Mouse (Mus musculus): ENCODE results near the gene Dap.

Dap gene

GRCm38 (mm10) chr15:31224135-31224761, at the start of gene Dap:
TSS of gene Dap (plus strand) at chr15:31224314.
- peak; percentile 92 to 93 for DNase-seq

GRCm38 (mm10) chr15:31176566-31176965, 47.5 kb upstream of the Dap start:
- no peak for DNase-seq

GRCm38 (mm10) chr15:31184651-31185443, 39.3 kb upstream of the Dap start:
- no peak for DNase-seq

DNA sequence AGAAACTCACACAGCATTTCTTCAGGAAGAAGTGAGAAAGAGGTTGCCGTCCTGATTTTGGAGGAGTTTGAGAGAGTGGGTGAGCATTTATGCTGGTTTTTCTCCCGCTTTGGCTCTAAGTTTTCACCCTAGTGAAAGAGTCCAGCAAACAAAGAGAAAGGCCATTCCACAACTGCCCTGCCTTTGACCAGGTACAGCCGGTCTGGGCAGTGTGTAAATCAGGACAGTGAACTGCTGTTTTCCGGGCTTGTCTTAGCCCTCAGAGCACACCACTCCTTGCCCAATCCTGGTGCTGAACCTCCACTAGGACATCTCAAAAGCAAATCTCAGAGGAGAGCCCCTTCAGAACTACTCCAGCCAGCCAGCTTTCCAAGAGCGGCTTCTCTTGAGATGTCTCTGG, 38.6 kb upstream of the Dap start:
- no peak for DNase-seq

GRCm38 (mm10) chr15:31186371-31186901, 37.7 kb upstream of the Dap start:
- DNase-seq = no peak

DNA sequence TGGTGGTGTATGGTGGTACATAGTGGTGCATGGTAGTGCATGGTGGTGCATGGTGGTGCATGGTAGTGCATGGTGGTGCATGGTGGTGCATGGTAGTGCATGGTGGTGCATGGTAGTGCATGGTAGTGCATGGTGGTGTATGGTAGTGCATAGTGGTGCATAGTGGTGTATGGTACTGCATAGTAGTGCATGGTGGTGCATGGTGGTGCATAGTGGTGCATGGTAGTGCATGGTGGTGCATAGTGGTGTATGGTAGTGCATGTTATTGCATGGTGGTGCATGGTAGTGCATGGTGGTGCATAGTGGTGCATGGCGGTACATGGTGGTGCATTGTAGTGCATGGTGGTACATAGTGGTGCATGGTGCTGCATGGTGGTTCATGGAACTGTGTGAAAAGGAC, 31.6 kb upstream of the Dap start:
- DNase-seq = no peak

DNA sequence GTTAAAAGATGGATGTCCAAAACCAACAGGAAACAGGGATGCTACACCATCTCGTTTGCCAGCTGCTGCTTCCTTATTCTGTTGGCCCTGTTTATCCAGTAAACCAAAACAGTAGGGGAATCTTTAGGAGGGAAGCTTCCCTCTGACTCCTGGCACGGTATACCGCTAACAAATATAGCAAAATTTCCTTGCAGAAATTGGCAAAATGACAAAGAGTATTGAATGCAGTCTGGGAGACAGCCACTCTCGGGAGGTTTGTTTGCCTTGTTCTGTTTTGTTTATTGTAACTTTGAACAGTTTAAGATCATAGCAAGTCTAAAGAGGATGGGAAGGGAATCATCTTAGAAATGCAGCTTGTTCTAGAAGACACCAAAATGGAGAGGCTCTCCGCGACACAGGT, 28.3 kb upstream of the Dap start:
- DNase-seq = no peak

- no peak for DNase-seq
Measured at GRCm38 (mm10) chr15:31207346-31208093, 16.6 kb upstream of the Dap start.

DNA sequence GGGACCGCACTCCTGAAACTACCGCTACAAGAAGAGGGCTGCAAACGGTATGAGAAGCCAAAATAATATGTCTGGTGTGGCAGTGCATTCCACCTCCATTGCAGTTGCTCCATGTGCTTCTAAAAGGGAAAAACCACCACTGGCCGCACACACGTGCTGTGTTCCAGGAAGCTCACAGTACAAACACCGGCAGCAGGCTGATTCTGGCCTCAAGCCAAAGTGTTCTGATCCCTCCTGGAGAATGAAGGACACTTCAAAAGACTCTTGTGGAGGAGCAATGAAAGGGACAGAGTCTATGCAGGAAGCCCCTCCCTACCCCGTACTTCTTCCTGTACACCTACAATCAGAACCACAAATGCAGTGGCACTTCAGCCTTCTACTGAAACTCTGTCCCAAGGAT, 12.2 kb upstream of the Dap start:
- DNase-seq = no peak

GRCm38 (mm10) chr15:31213619-31214270, 10.4 kb upstream of the Dap start:
- DNase-seq = no peak

GRCm38 (mm10) chr15:31222216-31222615, 1.9 kb upstream of the Dap start:
- DNase-seq = no peak

DNA sequence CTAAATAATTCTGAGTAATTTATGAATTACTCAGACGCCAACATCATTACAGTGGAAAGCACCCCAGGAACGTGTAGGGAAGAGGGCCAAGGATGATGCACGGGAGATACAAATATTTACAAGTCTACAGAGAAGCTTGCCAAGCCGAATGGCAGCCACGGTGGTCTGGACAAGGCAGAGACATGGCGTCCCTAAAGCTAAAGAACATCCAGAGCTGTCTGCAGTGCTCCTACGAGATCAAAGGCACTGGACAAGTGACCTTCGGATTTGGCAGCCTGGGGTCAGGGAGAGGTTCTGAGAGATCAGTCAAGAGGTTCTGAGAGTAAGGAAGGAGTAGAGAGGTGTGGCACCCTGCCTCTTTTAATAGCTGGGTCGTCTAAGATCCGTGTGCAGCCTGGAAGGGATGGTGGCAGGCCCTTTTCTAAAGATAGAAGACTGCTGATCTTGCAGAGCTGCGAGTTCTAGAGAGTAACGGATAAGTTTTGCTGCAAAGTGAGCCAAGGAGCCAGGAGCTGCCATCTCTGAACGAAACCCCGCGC, 449 bp upstream of the Dap start:
- no peak for DNase-seq

- DNase-seq = peak; percentile 26 to 32
Measured at GRCm38 (mm10) chr15:31224806-31225642, 910 bp downstream of the Dap start.

GRCm38 (mm10) chr15:31225643-31226325, 1.7 kb downstream of the Dap start:
- peak in 1 of 2 experiments; percentile 11 for DNase-seq

DNA sequence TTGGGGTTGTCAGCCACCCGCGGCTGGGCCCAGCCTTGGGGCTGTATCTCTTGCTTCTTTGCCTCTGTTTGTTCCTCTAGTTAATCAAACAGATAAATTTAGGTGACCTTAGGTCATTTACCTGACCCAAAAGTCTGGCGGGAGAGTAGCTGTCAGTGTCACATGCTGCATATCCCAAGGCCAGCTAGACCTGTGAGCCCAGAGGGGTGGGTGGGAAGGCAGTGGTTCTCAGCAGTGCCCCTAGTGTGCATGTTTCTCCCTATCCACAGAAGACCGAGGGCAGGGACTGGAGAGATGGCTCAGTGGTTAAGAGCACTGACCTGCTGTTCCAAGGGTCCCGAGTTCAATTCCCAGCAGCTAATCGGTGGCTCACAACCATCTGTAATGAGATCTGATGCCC, 2.4 kb downstream of the Dap start:
- peak; percentile 10 to 13 for DNase-seq

- DNase-seq = no peak
Measured at GRCm38 (mm10) chr15:31227793-31228192, 3.7 kb downstream of the Dap start.

DNA sequence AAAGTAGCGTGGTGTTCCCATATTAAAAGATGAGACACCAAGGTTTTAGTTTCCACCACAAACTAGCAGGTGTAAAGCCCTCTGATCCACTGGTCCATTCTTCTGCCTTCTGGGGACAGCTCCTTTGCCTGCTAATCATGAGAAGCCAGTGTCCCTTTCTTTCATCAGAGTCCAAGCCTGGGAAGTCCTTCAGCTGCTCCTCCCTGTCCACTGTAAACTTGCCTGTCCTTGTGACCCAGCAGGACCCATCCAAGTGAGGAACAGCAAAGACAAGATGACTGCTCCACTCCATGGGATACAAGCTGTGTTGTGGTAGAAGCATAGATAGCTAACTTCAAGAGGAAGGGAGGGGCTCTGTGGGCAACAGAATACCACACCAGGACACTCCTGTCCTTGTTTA, 8.9 kb downstream of the Dap start:
- no peak for DNase-seq

DNA sequence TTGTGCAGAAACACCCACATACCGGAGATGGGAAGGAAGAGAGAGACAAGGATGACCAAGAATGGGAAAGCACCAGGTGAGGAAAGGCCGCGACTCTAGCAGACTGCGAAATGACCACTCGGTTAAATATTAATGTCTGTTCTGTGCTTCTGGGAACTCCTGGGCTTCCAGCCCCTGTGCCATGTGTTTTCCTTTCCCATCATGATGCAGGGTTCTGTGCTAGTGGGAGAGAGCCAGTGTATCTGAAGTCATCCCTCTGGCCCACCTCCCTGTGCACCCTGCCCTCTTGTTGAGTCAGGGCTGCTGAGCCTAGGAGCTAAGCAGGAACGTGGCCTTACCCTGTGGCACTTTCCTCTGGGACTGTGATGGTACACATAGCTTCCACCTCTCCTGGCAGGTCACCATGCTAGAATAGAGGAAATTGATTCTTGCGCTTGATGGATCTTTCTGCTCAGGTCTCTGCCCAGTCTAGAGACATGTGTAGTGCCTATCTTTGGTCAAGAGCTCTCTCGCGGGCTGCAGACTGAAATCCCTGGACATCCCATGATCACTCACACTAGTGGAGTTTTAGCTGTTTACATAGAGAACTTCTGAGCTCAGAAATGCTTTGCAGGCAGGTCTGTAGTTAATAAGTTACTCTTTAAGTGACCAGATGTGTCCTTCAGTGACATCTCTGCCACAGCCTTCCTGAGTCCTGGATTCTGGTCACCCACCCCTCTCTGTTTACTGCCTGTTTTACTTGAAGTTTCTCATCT, 11.9 kb downstream of the Dap start:
- DNase-seq = no peak

- no peak for DNase-seq
Measured at GRCm38 (mm10) chr15:31236549-31236907, 12.4 kb downstream of the Dap start.

DNA sequence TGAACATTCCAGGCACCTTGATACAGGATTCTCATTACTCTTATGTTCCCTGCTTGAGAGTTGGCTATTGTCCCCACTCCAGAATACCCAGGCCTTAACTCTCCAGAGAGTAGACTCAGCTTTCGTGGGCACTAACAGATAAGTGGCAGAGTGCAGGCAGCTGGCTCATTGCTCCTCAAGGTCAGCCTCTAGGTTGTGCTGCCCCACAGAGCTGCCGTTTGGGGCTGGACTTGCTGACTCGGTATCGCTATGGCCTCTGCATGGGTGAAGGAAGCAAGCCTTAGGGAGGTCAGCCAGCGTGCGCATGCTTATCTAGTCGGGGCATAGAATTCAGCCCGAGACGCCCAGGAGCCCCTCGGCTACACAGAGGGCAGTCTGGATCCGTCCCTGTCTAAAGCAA, 13.3 kb downstream of the Dap start:
- DNase-seq = no peak

DNA sequence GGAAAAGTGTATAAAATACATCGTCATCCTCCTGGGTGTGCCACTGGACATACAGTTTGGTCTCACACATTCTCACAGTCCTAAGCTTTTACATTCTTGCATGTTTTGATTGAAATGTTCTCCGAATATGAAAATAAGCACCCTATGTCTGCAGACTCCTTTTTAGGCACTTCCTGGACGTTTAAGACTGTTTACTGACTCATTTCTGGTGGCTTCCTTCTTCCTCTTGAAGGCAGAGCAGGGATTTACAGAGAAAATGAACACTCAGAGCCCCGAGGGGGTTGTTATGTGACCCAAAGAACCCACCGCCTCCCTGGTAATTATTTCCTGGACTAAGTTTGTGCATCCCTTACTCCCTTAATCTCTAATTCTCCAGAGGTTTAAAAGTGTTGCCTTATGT, 13.8 kb downstream of the Dap start:
- no peak for DNase-seq
